Comparison of ENCODE assay signal across 8 mouse cellular contexts in the genomic region with DNA sequence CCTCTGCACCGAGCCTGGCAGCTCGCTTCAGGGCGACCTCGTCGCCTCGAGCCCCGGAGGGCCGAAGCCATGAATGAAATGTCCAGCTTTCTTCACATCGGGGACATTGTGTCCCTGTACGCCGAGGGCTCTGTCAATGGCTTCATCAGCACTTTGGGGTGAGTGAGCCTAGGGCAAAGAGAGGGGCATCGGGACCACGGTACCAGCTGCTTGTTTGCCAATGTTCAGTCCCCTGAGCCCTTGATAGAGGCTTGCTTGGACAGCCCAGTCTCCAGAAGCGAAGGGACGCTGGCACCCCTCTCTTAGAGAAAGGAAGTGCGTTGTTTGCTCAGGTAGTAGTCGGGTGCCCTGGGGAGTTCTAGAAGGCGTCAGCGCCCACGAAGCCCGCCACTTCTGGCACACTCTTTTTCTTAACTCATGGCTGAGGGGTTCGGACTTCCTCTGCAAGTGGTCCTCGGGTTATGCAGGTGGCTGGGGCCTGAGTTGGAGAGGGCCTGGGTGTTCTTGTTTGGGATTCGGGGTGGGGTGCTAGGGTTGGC. TPM values are rescaled to one million over a fixed set of nuclear protein-coding genes. Genes with fewer than 3 reads are reported as not detected.
DNase-seq lines count a peak whose midpoint lies in the region; ATAC-seq and TF ChIP-seq lines count a peak whose summit lies in the region.

No protein-coding gene starts in this region.

- no peak for DNase-seq in gastrocnemius, adult 2 months
- DNase-seq in gastrocnemius, postnatal 36 days: no peak
- DNase-seq in forebrain, embryonic 11.5 days (ENCODE audit: low spot score): no peak
- no peak for DNase-seq in liver, embryonic 13.5 days
- peak; percentile 39 to 42 for DNase-seq in thymus, postnatal 36 days
- no peak for DNase-seq in cerebellum, adult 8-10 months
- no peak for DNase-seq in ovary, postnatal 36 days (ENCODE audit: low spot score)

- H3K9ac ChIP-seq in forebrain, embryonic 11.5 days (ENCODE audit: low read length): no peak overlapping the region
- peak overlapping the region; percentile 60 for H3K9ac ChIP-seq in liver, embryonic 13.5 days

- H3K27me3 ChIP-seq in C2C12 (ENCODE audit: control insufficient read depth, insufficient read depth, insufficient read length): no peaks in the 10 kb centered on the region
- H3K27me3 ChIP-seq in forebrain, embryonic 11.5 days (ENCODE audit: control insufficient read depth, insufficient read depth, low read length): peaks cover 34% of the 10 kb centered on the region
- H3K27me3 ChIP-seq in liver, embryonic 13.5 days: peaks cover 35% of the 10 kb centered on the region

- H3K27ac ChIP-seq in gastrocnemius, adult 2 months: peak overlapping the region; percentile 86
- no peak overlapping the region for H3K27ac ChIP-seq in forebrain, embryonic 11.5 days (ENCODE audit: low read depth, low read length)
- H3K27ac ChIP-seq in liver, embryonic 13.5 days: no peak overlapping the region

- peak overlapping the region; percentile 79 for H3K4me3 ChIP-seq in gastrocnemius, adult 2 months
- H3K4me3 ChIP-seq in C2C12 (ENCODE audit: insufficient read depth, poor library complexity, severe bottlenecking): peak overlapping the region; percentile 69
- peak overlapping the region; percentile 39 for H3K4me3 ChIP-seq in forebrain, embryonic 11.5 days (ENCODE audit: low read depth, low read length)
- H3K4me3 ChIP-seq in liver, embryonic 13.5 days (replicated peaks): peak overlapping the region; percentile 57

- peaks cover 55% of the 10 kb centered on the region for H3K79me2 ChIP-seq in C2C12 (ENCODE audit: control insufficient read depth, insufficient read depth)

- ATAC-seq in forebrain, embryonic 11.5 days (replicated peaks; ENCODE audit: low FRiP score): no peak
- peak; percentile 54 for ATAC-seq in liver, embryonic 13.5 days (ENCODE audit: low read depth)

- no peaks in the 10 kb centered on the region for H3K36me3 ChIP-seq in C2C12 (ENCODE audit: control insufficient read depth, insufficient read depth)
- no peaks in the 10 kb centered on the region for H3K36me3 ChIP-seq in forebrain, embryonic 11.5 days (ENCODE audit: control insufficient read depth, insufficient read depth, low read length)
- H3K36me3 ChIP-seq in liver, embryonic 13.5 days: no peaks in the 10 kb centered on the region

- no peaks in the 10 kb centered on the region for H3K9me3 ChIP-seq in forebrain, embryonic 11.5 days (ENCODE audit: control insufficient read depth, low read length)
- H3K9me3 ChIP-seq in liver, embryonic 13.5 days (replicated peaks): no peaks in the 10 kb centered on the region

- WGBS in forebrain, embryonic 11.5 days: 1% methylated on average over 24 of the region's 24 CpGs
- WGBS in liver, embryonic 13.5 days (ENCODE audit: insufficient replicate concordance): 2% methylated on average over 24 of the region's 24 CpGs

- no peak for TF ChIP-seq CTCF in gastrocnemius, adult 2 months (IDR thresholded peaks at IDR 0.05)
- TF ChIP-seq CTCF in C2C12 (IDR thresholded peaks at IDR 0.05; ENCODE audit: control insufficient read depth, insufficient read depth, insufficient read length): no peak

- intact Hi-C loops in gastrocnemius, adult 2 months (cut with DNase I): no loop called here
- intact Hi-C loops in gastrocnemius, postnatal 36 days (cut with DNase I): no loop called here

- peak overlapping the region; percentile 60 for H3ac ChIP-seq in C2C12 (ENCODE audit: control insufficient read depth, insufficient read length, low read depth)

- H3K4me1 ChIP-seq in forebrain, embryonic 11.5 days (replicated peaks; ENCODE audit: control insufficient read depth, insufficient read depth, low read length): peaks cover 9% of the 10 kb centered on the region
- peaks cover 24% of the 10 kb centered on the region for H3K4me1 ChIP-seq in liver, embryonic 13.5 days (replicated peaks)

- H3K79me3 ChIP-seq in C2C12 (ENCODE audit: low read depth): peaks cover 39% of the 10 kb centered on the region

- peak overlapping the region; percentile 69 for H3K4me2 ChIP-seq in forebrain, embryonic 11.5 days (ENCODE audit: low read depth, low read length, severe bottlenecking)
- H3K4me2 ChIP-seq in liver, embryonic 13.5 days: peak overlapping the region; percentile 80

TF ChIP-seq in C2C12, 6 proteins besides CTCF, POLR2A, EP300 and RAD21:
- TF ChIP-seq MYOG (IDR thresholded peaks at IDR 0.05; ENCODE audit: control insufficient read depth, extremely low read depth, insufficient read length): no peak
- no peak for TF ChIP-seq USF1 (IDR thresholded peaks at IDR 0.05; ENCODE audit: low read depth)
- no peak for TF ChIP-seq FOSL1 (IDR thresholded peaks at IDR 0.05; ENCODE audit: insufficient read depth, low read length, poor library complexity, severe bottlenecking)
- no peak for TF ChIP-seq CEBPB (IDR thresholded peaks at IDR 0.05; ENCODE audit: low read depth)
- TF ChIP-seq MYOD1 (IDR thresholded peaks at IDR 0.05; ENCODE audit: control insufficient read depth, insufficient read length, low read depth): no peak
- no peak for TF ChIP-seq MAX (IDR thresholded peaks at IDR 0.05)

RNA-seq across cellular contexts. Expression of a gene that starts 0.5 kb away (rescaled TPM):
- total RNA-seq in gastrocnemius, adult 2 months (2021): 1 to 10 TPM; 1.9 to 2.1 TPM
- 1 to 10 TPM; 1.8 to 2.2 TPM for total RNA-seq in gastrocnemius, postnatal 36 days (2021)
- polyA plus RNA-seq in C2C12 (2012; fragmentation: generic; extraction: Trizol): 20.0 TPM
- polyA plus RNA-seq in forebrain, embryonic 11.5 days (2014; fragmentation: Nextera tagmentation; extraction: Ambion mirVana): 1.7 and 2.2 TPM in 2 replicates
- 0.48 and 0.56 TPM in 2 replicates for polyA plus RNA-seq in liver, embryonic 13.5 days (2015; fragmentation: Nextera tagmentation; extraction: Ambion mirVana)

RNA-seq across cellular contexts. Expression of a gene that starts 28.8 kb away (rescaled TPM):
- 10 to 100 TPM; 15.5 to 20.1 TPM for total RNA-seq in gastrocnemius, adult 2 months (2021)
- total RNA-seq in gastrocnemius, postnatal 36 days (2021): 10 to 100 TPM; 20.9 to 21.4 TPM
- 95.1 TPM for polyA plus RNA-seq in C2C12 (2012; fragmentation: generic; extraction: Trizol)
- polyA plus RNA-seq in forebrain, embryonic 11.5 days (2014; fragmentation: Nextera tagmentation; extraction: Ambion mirVana): 6.6 and 7.6 TPM in 2 replicates
- polyA plus RNA-seq in liver, embryonic 13.5 days (2015; fragmentation: Nextera tagmentation; extraction: Ambion mirVana): 2.4 and 3.0 TPM in 2 replicates

Comparison
In these comparisons a context has a peak if more than half of its experiments do, and no peak if none do; other contexts are left out.
1. DNase-seq: peak in thymus, postnatal 36 days (2 of 2); none in gastrocnemius, adult 2 months (single experiment), gastrocnemius, postnatal 36 days (0 of 2), forebrain, embryonic 11.5 days (single experiment), liver, embryonic 13.5 days (single experiment), cerebellum, adult 8-10 months (single experiment) and ovary, postnatal 36 days (single experiment).
2. RNA of a gene that starts 28.8 kb away (polyA plus RNA-seq): 95.1 TPM in C2C12 (single experiment); 6.6 to 7.6 TPM in forebrain, embryonic 11.5 days and 2.4 to 3.0 TPM in liver, embryonic 13.5 days; every median in the first group is over 10 times any median in the second.
3. Peak in every context shown above with its lines, with median percentiles within 50 percentile points of each other: H3K4me3 ChIP-seq.